Mouse (Mus musculus) forebrain, postnatal 0 days (tissue): ENCODE data around the gene Btbd19. TPM values are rescaled to one million over a fixed set of nuclear protein-coding genes. Genes with fewer than 3 reads are reported as not detected.
A peak's percentile ranks its signal among the peaks of the same experiment; 100 is the strongest.

Experiments used
- ATAC-seq: fragments of 200-750 bp; cut with Nextera tagmentation; 2 replicates; pipeline ENCODE4 v1.8.0; 2017; ENCODE audit warnings: mild to moderate bottlenecking, moderate library complexity
- DNase-seq: peaks from one replicate; pipeline ENCODE4 v3.0.0-alpha.2; 2015
- H3K27ac ChIP-seq: fragments of 300-500 bp; sonication (generic); 2 replicates; pipeline ENCODE4 v1.5.1; 2014; ENCODE audit warnings: low read depth, mild to moderate bottlenecking, antibody characterized with exemption, low read length, moderate library complexity, mixed read lengths
- H3K27me3 ChIP-seq: fragments of 300-500 bp; sonication (generic); 2 replicates; pipeline ENCODE4 v1.6.1; 2014; ENCODE audit warnings: mild to moderate bottlenecking, low read length, mixed read lengths; ENCODE audit not compliant: insufficient read depth
- H3K36me3 ChIP-seq: fragments of 300-500 bp; sonication (generic); 2 replicates; pipeline ENCODE4 v1.6.1; 2014; ENCODE audit warnings: mild to moderate bottlenecking, moderate library complexity; ENCODE audit not compliant: insufficient read depth
- H3K4me1 ChIP-seq: fragments of 300-500 bp; sonication (generic); 2 replicates; pipeline ENCODE4 v1.6.1; 2014; ENCODE audit warnings: antibody characterized with exemption; ENCODE audit not compliant: insufficient read depth
- H3K4me2 ChIP-seq: fragments of 300-500 bp; sonication (generic); 2 replicates; pipeline ENCODE4 v1.6.1; 2014; ENCODE audit warnings: low read depth, mild to moderate bottlenecking, moderate library complexity
- H3K4me3 ChIP-seq: fragments of 300-500 bp; sonication (generic); 2 replicates; pipeline ENCODE4 v1.5.1; 2014; ENCODE audit warnings: low read depth, low read length, mixed read lengths
- H3K9ac ChIP-seq: fragments of 300-500 bp; sonication (generic); 2 replicates; pipeline ENCODE4 v1.6.1; 2014; ENCODE audit warnings: mild to moderate bottlenecking
- H3K9me3 ChIP-seq: fragments of 300-500 bp; sonication (generic); 2 replicates; pipeline ENCODE4 v1.6.1; 2016; ENCODE audit warnings: low read length
- CTCF ChIP-seq: sonication (generic); IDR thresholded peaks from 2 replicates; pipeline ENCODE4 v1.5.1; 2016; ENCODE audit warnings: antibody characterized with exemption, control low read depth, low read depth
- WGBS: fragments of 180-500 bp; shearing (Covaris S2); extraction: QIAGEN DNeasy Blood & Tissue Kit; methylation state at CpG from one replicate; pipeline ENCODE4 v1.1.7; 2014; 5-methylcytosine and 5-hydroxymethylcytosine counted together
- polyA plus RNA-seq: library from polyadenylated mRNA; unstranded; fragments of >200 nt; fragmentation: Nextera tagmentation; extraction: Ambion mirVana; gene quantifications from 2 replicates; pipeline ENCODE4 v1.2.1, GENCODE M21; 2015
- total RNA-seq: library from RNA; depleted of rRNA; stranded (reverse); fragments of >200 nt; gene quantifications from 2 replicates; pipeline ENCODE4 v1.2.3, GENCODE M21; 2014

The Btbd19 gene
- total and polyA plus RNA-seq, 2 experiments from 2014 or later = 6.0 to 11.4 TPM

DNA sequence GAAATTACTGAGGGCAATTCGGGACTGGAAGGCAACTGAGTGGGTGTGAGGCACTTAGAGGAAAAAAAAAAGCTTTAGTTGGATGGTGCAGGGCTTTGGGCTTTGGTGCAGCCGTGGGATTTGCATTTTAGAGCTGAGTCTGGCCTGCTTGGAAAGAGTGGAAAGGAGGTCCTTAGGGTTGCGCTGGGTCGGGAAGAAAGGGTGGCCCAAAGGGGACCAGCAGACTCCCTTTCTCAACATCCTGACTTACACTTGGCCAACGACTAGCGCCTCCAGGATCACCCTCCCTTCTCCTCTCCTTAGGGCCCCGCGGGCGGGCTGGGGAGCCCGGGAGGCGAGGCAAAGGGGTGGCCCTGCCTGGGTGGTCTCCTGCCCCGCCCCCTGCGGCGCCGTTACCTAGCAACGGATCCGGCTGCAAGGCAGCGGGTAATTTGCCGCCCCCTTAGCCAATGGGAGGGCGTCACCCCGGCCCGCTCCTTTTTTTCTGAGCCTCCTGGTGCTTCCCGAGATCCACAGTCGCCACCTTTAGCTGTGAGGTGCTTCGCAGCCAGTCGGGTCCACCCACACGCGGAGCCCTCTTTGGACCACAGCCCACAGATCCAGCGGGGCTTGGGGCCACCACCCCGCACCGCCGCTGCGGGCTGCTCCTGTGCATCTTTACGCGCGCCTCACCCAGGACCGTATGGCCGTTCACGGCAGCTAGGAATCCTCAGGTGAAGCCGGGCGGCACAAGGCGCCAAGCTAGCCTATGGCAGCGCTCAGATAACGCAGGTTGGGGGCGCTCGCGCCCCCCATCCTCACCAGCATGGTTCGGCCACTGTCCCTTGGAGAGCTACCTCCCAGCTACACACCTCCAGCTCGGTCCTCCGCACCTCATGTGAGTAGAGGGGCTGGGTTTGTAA, 29.7 kb downstream of the Btbd19 start, which contains the start of gene Ptch2:
Ptch2 (plus strand) TSS at position 525 of the 902 bp plus-strand sequence.
- H3K9ac ChIP-seq = peak within 1 kb of the TSS; percentile 77
- H3K27me3 ChIP-seq = no peaks in the 10 kb centered on the region
- H3K4me2 ChIP-seq = peak within 1 kb of the TSS; percentile 97
- peak; percentile 95 for ATAC-seq
- DNase-seq = peak; percentile 87
- H3K4me1 ChIP-seq = peaks cover 9% of the 10 kb centered on the region; the same call in 1 of the 2 replicates
- peaks cover 2% of the 10 kb centered on the region; the same call in 1 of the 2 replicates for H3K36me3 ChIP-seq
- H3K9me3 ChIP-seq = no peaks in the 10 kb centered on the region
- H3K4me3 ChIP-seq = peak within 1 kb of the TSS; percentile 67
- peak within 1 kb of the TSS; percentile 69 for H3K27ac ChIP-seq
- 2% methylated on average over 49 of the region's 50 CpGs for WGBS
- peak; percentile 36; the same call in 1 of the 2 replicates for TF ChIP-seq CTCF

DNA sequence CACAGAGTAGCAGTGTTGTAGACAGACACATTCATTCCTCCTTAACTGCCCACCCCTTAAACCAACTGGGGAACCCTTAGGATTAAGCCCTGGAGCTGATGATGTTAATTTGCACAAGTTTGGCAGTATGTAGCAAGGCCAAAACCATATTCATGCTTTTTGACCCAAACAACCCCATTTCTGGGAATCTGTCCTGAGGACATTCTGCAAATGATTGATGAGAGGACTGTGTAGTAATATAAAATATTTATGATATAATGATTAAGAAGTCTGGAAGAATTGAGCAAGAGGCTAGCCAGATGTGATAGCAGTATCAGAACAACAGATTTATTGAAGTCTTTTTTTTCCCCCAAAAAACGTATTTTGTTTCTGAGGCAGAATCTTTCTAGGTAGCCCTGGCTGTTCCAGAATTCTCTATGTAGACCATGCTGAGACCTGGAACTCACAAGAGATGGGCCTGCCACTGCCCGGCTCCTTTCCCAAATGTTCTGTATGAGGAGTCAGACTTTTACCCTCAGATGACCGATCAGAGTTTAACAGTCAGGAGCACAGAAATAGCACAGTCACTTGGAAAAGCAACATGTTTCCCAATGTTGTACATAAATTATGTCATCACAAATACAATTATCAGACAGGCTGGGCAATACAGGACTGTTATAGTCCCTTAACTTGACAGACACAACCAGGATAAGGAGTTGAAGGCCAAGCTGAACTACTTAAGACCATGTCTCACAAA, 30.7 kb downstream of the Btbd19 start:
- 81% methylated on average over 3 of the region's 3 CpGs for WGBS
- Histone ChIP-seq H3K4me1 (peaks cover 9% of the 10 kb centered on the region; the same call in 1 of the 2 replicates), H3K27me3 (no peaks in the 10 kb centered on the region), H3K4me2 (no peak overlapping the region), H3K27ac (no peak overlapping the region), H3K4me3 (no peak overlapping the region), H3K9me3 (no peaks in the 10 kb centered on the region), H3K9ac (no peak overlapping the region), H3K36me3 (no peaks in the 10 kb centered on the region)
- ATAC-seq (no peak), DNase-seq (no peak)
- TF ChIP-seq CTCF = no peak

DNA sequence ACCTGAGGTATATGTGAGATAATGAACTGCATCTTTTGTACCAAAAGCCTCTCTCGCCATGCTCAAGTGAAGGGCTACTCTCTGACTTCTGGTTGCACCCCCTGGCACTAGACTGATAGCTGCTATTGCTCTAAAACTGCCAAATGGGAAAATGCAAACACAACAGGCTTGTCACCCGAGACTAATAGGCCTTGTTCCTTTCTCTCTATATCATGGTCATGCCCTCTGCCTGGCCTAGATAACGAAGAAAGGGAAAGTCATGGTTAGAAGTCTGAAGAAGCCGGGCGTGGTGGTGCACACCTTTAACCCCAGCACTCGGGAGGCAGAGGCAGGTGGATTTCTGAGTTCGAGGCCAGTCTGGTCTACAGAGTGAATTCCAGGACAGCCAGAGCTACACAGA, 34.9 kb downstream of the Btbd19 start:
- no peak for ATAC-seq
- H3K4me1 ChIP-seq = no peaks in the 10 kb centered on the region
- no peak overlapping the region for H3K4me2 ChIP-seq
- no peak overlapping the region for H3K9ac ChIP-seq
- no peaks in the 10 kb centered on the region for H3K9me3 ChIP-seq
- peaks cover 22% of the 10 kb centered on the region for H3K36me3 ChIP-seq
- H3K27ac ChIP-seq = no peak overlapping the region
- no peak for TF ChIP-seq CTCF
- H3K4me3 ChIP-seq = no peak overlapping the region
- no peaks in the 10 kb centered on the region for H3K27me3 ChIP-seq
- WGBS = 84% methylated on average over 7 of the region's 7 CpGs
- no peak for DNase-seq

DNA sequence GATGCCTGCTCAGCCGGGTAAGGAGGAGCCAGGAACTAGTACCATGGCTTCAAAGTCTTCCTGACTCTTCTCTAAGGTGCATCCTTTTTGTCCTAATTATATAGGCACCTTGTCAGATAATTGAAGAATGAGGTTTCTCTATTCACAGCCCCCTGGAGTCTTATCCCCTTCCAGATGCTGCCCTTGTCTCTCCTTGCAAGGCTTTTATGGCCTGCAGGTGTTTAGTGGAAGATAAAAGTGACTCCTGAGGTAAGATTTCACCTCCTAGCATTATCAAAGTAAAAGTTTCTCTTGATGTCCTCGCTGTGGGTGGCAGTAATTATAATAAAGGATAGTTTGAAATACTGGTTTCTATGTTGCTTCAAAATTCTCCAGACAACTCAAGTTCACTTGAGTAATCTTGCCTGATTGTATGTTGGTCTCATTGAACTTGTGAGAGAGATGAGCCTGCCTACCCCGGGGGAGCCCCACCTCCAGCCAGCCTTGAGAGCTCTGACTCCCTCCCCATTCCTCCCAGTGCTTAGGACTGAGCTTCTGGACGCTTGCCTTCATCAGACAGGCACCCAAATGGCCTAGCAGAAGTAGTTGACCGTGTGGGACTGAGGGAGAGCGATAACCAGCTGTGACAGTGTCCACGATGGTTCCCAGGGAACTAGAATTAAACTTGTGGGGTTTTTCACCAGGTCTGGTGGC, 37.4 kb downstream of the Btbd19 start:
- WGBS = 85% methylated on average over 7 of the region's 7 CpGs
- Histone ChIP-seq H3K27me3 (no peaks in the 10 kb centered on the region), H3K4me1 (no peaks in the 10 kb centered on the region), H3K9me3 (no peaks in the 10 kb centered on the region), H3K36me3 (peaks cover 23% of the 10 kb centered on the region), H3K4me3 (no peak overlapping the region), H3K9ac (no peak overlapping the region), H3K4me2 (no peak overlapping the region), H3K27ac (no peak overlapping the region)
- TF ChIP-seq CTCF = no peak
- ATAC-seq (no peak), DNase-seq (no peak)

DNA sequence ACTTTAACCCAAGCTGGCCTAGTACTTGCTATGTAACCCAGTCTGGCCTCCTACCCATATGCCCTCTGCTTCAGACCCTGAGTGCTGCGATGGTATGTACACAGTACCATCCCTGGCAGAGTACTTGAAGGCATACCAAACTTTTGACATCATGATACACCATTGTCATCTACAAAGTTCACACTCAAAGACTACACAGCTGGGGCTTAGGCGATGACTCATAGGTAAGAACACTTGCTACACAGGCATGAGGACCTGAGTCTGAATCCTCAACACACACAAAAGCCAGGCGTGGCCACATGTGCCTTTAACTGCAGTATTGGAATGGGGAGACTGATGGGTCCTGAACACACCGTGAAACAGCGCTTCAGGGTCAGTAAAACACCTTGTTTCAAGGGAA, 54.3 kb downstream of the Btbd19 start:
- no peaks in the 10 kb centered on the region for H3K4me1 ChIP-seq
- 96% methylated on average over 5 of the region's 5 CpGs for WGBS
- H3K27me3 ChIP-seq = no peaks in the 10 kb centered on the region
- DNase-seq = no peak
- H3K36me3 ChIP-seq = peaks cover 70% of the 10 kb centered on the region
- ATAC-seq = no peak
- TF ChIP-seq CTCF = no peak
- no peak overlapping the region for H3K9ac ChIP-seq
- no peak overlapping the region for H3K4me3 ChIP-seq
- H3K4me2 ChIP-seq = no peak overlapping the region
- H3K27ac ChIP-seq = no peak overlapping the region
- H3K9me3 ChIP-seq = no peaks in the 10 kb centered on the region

DNA sequence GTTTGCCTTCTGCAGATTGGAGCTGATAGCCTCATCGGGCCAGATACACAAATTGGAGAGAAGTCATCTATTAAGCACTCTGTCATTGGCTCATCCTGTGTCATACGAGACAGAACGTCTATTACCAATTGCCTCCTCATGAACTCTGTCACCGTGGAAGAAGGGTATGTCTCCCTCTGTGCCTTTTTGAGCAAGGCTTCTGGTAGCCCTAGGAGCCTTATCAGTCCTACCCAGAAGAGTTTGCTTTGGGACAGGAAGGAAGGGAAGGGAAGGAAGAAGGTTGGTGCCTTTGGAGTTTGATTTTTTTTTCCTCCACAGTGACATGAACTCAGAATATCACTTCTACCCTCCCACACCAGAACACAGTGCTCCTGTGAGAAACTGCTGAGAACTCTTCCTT, 54.9 kb downstream of the Btbd19 start:
- ATAC-seq (no peak), DNase-seq (no peak)
- no peak overlapping the region for H3K27ac ChIP-seq
- no peak overlapping the region for H3K4me3 ChIP-seq
- H3K4me1 ChIP-seq = no peaks in the 10 kb centered on the region
- H3K9ac ChIP-seq = no peak overlapping the region
- H3K36me3 ChIP-seq = peaks cover 71% of the 10 kb centered on the region
- WGBS = 93% methylated on average over 4 of the region's 4 CpGs
- no peak for TF ChIP-seq CTCF
- no peak overlapping the region for H3K4me2 ChIP-seq
- H3K27me3 ChIP-seq = no peaks in the 10 kb centered on the region
- no peaks in the 10 kb centered on the region for H3K9me3 ChIP-seq
